Mouse (Mus musculus) retina, embryonic 14.5 days (tissue): ENCODE results near the gene Zdhhc19.

Source experiments
- DNase-seq: peaks from one replicate; pipeline ENCODE4 v3.0.0-alpha.2; 2015; ENCODE audit warnings: low spot score

Zdhhc19 gene

GRCm38 (mm10) chr16:32610460-32611255, 114.6 kb downstream of the Zdhhc19 start:
- DNase-seq = no peak
